ENCODE assay signal across 8 mouse cellular contexts in genomic region chr5:115134234-115135165, GRCm38 (mm10). TPM values are rescaled to one million over a fixed set of nuclear protein-coding genes. Genes with fewer than 3 reads are reported as not detected.
A peak's percentile ranks its signal among the peaks of the same experiment; 100 is the strongest.
DNase-seq lines count a peak whose midpoint lies in the region; ATAC-seq and TF ChIP-seq lines count a peak whose summit lies in the region.

TSS of gene Unc119b (minus strand) at chr5:115134975.

- TF ChIP-seq POLR2A in MEL (IDR thresholded peaks at IDR 0.05; ENCODE audit: control insufficient read depth in 1 of 2, insufficient read depth in 1 of 2, low read depth in 1 of 2, low read length in 2 of 2, poor library complexity in 1 of 2): peak; percentile 60 to 68; a peak in 3 of 4 replicates
- peak; percentile 53; the same call in 1 of the 2 replicates for TF ChIP-seq POLR2A in cerebellum, adult 2 months (IDR thresholded peaks at IDR 0.05; ENCODE audit: borderline replicate concordance, insufficient read depth, low read length)
- TF ChIP-seq POLR2A in lung, adult 2 months (IDR thresholded peaks at IDR 0.05; ENCODE audit: borderline replicate concordance, extremely low read depth, low read depth, low read length): peak; percentile 52; the same call in 1 of the 2 replicates

- TF ChIP-seq RAD21 in MEL (IDR thresholded peaks at IDR 0.05; ENCODE audit: low read depth, low read length): no peak

- TF ChIP-seq CTCF in MEL (IDR thresholded peaks at IDR 0.05 in 2 of 3, conservative IDR thresholded peaks at IDR 0.05 in 1 of 3; ENCODE audit: control insufficient read depth in 1 of 3, insufficient read depth in 1 of 3, low read depth in 2 of 3, low read length in 3 of 3, poor library complexity in 1 of 3, severe bottlenecking in 1 of 3): no peak
- no peak for TF ChIP-seq CTCF in cerebellum, adult 2 months (IDR thresholded peaks at IDR 0.05; ENCODE audit: borderline replicate concordance, insufficient read depth, low read depth, low read length)
- no peak for TF ChIP-seq CTCF in forebrain, postnatal 0 days (IDR thresholded peaks at IDR 0.05; ENCODE audit: low read depth)
- TF ChIP-seq CTCF in layer of hippocampus, adult 2 months (conservative IDR thresholded peaks at IDR 0.05): no peak
- TF ChIP-seq CTCF in lung, adult 2 months (IDR thresholded peaks at IDR 0.05; ENCODE audit: insufficient read depth, low read length): no peak

- H3K27me3 ChIP-seq in MEL (ENCODE audit: control insufficient read depth in 1 of 2, insufficient read depth in 2 of 2, low read length in 2 of 2): no peaks in the 10 kb centered on the region
- H3K27me3 ChIP-seq in cerebellum, adult 2 months (ENCODE audit: control insufficient read depth, insufficient read depth, low read length): no peaks in the 10 kb centered on the region
- H3K27me3 ChIP-seq in forebrain, postnatal 0 days (ENCODE audit: insufficient read depth, low read length): no peaks in the 10 kb centered on the region
- no peaks in the 10 kb centered on the region for H3K27me3 ChIP-seq in neural tube, embryonic 15.5 days (replicated peaks)

- peaks cover 9% of the 10 kb centered on the region for H3K79me2 ChIP-seq in MEL (ENCODE audit: control insufficient read depth, insufficient read depth, low read length, poor library complexity)

- H3K4me2 ChIP-seq in forebrain, postnatal 0 days (ENCODE audit: low read depth): peak within 1 kb of the TSS; percentile 91
- peak within 1 kb of the TSS; percentile 91 for H3K4me2 ChIP-seq in neural tube, embryonic 15.5 days

- intact Hi-C loops in heart, postnatal 36 days (cut with DNase I): loop anchor here (2.0 kb wide), 1 partner anchor 22 kb away; no protein-coding TSS in a partner anchor

- peak within 1 kb of the TSS; percentile 94 for H3K9ac ChIP-seq in MEL (ENCODE audit: control insufficient read depth, low read depth, low read length, poor library complexity, severe bottlenecking)
- peak within 1 kb of the TSS; percentile 80 for H3K9ac ChIP-seq in forebrain, postnatal 0 days
- H3K9ac ChIP-seq in neural tube, embryonic 15.5 days (replicated peaks): peak within 1 kb of the TSS; percentile 79

- peaks cover 0 to 7% of the 10 kb centered on the region in 2 experiments for H3K4me1 ChIP-seq in MEL (ENCODE audit: control insufficient read depth in 1 of 2, insufficient read depth in 2 of 2, low read length in 2 of 2)
- H3K4me1 ChIP-seq in cerebellum, adult 2 months (ENCODE audit: control insufficient read depth, insufficient read depth, low read length): peaks cover 8% of the 10 kb centered on the region
- H3K4me1 ChIP-seq in forebrain, postnatal 0 days (ENCODE audit: insufficient read depth): peaks cover 13% of the 10 kb centered on the region; the same call in 1 of the 2 replicates
- peaks cover 14% of the 10 kb centered on the region for H3K4me1 ChIP-seq in lung, adult 2 months (ENCODE audit: control insufficient read depth, insufficient read depth, low read length)
- H3K4me1 ChIP-seq in neural tube, embryonic 15.5 days: peaks cover 28% of the 10 kb centered on the region

- H3K27ac ChIP-seq in MEL (ENCODE audit: control insufficient read depth, low read depth, low read length): no peak within 1 kb of the TSS
- 0 out of 2 replicates have a peak within 1 kb of the TSS, but pooled peaks have one; percentile 8 for H3K27ac ChIP-seq in cerebellum, adult 2 months (ENCODE audit: insufficient read depth, low read length)
- peak within 1 kb of the TSS; percentile 62 for H3K27ac ChIP-seq in forebrain, postnatal 0 days (ENCODE audit: low read depth, low read length)
- H3K27ac ChIP-seq in layer of hippocampus, adult 2 months: peak within 1 kb of the TSS; percentile 85
- peak within 1 kb of the TSS; percentile 67 for H3K27ac ChIP-seq in neural tube, embryonic 15.5 days (replicated peaks)

- DNase-seq in MEL (ENCODE audit: low read depth, low spot score): peak; percentile 88
- peak; percentile 88 to 91 for DNase-seq in cerebellum, adult 2 months
- peak; percentile 87 for DNase-seq in forebrain, postnatal 0 days
- peak; percentile 92 to 93 for DNase-seq in heart, postnatal 36 days
- peak; percentile 88 to 89 for DNase-seq in layer of hippocampus, adult 2 months (ENCODE audit: low spot score in 2 of 2)
- peak; percentile 90 for DNase-seq in lung, adult 2 months
- DNase-seq in testis, postnatal 10 days (ENCODE audit: low spot score): peak; percentile 96

- no peak for TF ChIP-seq EP300 in MEL (IDR thresholded peaks at IDR 0.05; ENCODE audit: low read depth in 1 of 2, low read length in 2 of 2)

- H3K4me3 ChIP-seq in MEL (ENCODE audit: control insufficient read depth in 1 of 2, insufficient read depth in 1 of 2, low read depth in 2 of 2, low read length in 2 of 2): peak within 1 kb of the TSS; percentile 81 to 94
- H3K4me3 ChIP-seq in cerebellum, adult 2 months (replicated peaks; ENCODE audit: insufficient read depth, low read depth, low read length): peak within 1 kb of the TSS; percentile 81
- H3K4me3 ChIP-seq in forebrain, postnatal 0 days (ENCODE audit: low read depth, low read length): peak within 1 kb of the TSS; percentile 90
- H3K4me3 ChIP-seq in layer of hippocampus, adult 2 months: peak within 1 kb of the TSS; percentile 92
- H3K4me3 ChIP-seq in lung, adult 2 months (replicated peaks; ENCODE audit: extremely low read depth, low read depth, low read length): peak within 1 kb of the TSS; percentile 70
- peak within 1 kb of the TSS; percentile 83 for H3K4me3 ChIP-seq in neural tube, embryonic 15.5 days (replicated peaks)

- H3K9me3 ChIP-seq in MEL (replicated peaks; ENCODE audit: insufficient read depth, low read length): no peaks in the 10 kb centered on the region
- no peaks in the 10 kb centered on the region for H3K9me3 ChIP-seq in forebrain, postnatal 0 days (ENCODE audit: low read length)
- H3K9me3 ChIP-seq in neural tube, embryonic 15.5 days (replicated peaks): no peaks in the 10 kb centered on the region

- peak; percentile 97 for ATAC-seq in forebrain, postnatal 0 days
- ATAC-seq in neural tube, embryonic 15.5 days (ENCODE audit: low FRiP score): peak; percentile 96

- under 1% methylated on average over 75 of the region's 81 CpGs for WGBS in cerebellum, adult 2 months
- WGBS in forebrain, postnatal 0 days: under 1% methylated on average over 57 of the region's 81 CpGs
- WGBS in lung, adult 2 months: under 1% methylated on average over 79 of the region's 81 CpGs
- WGBS in neural tube, embryonic 15.5 days: under 1% methylated on average over 78 of the region's 81 CpGs

- H3K36me3 ChIP-seq in MEL (ENCODE audit: control insufficient read depth in 1 of 2, insufficient read depth in 2 of 2, low read length in 2 of 2): peaks cover 0 to 2% of the 10 kb centered on the region in 2 experiments; a peak in 3 of 4 replicates
- H3K36me3 ChIP-seq in forebrain, postnatal 0 days (ENCODE audit: insufficient read depth): peaks cover 5% of the 10 kb centered on the region
- H3K36me3 ChIP-seq in neural tube, embryonic 15.5 days: peaks cover 5% of the 10 kb centered on the region

TF ChIP-seq in MEL, 35 proteins besides CTCF, POLR2A, EP300 and RAD21:
- TF ChIP-seq SIN3A (IDR thresholded peaks at IDR 0.05; ENCODE audit: low read length) (peak; percentile 44), HCFC1 (IDR thresholded peaks at IDR 0.05; ENCODE audit: low read depth, low read length) (peak; percentile 40; the same call in 1 of the 2 replicates), MEF2A (IDR thresholded peaks at IDR 0.05; ENCODE audit: extremely low read depth, insufficient replicate concordance, low read depth, low read length, poor library complexity, severe bottlenecking) (no peak), MAZ (IDR thresholded peaks at IDR 0.05; ENCODE audit: low read depth, low read length) (no peak), NELFE (IDR thresholded peaks at IDR 0.05; ENCODE audit: low read depth, low read length) (peak; percentile 37), ZKSCAN1 (IDR thresholded peaks at IDR 0.05; ENCODE audit: low read depth, low read length) (no peak), CHD1 (IDR thresholded peaks at IDR 0.05; ENCODE audit: low read depth, low read length) (no peak), MAX (IDR thresholded peaks at IDR 0.05; ENCODE audit: low read length) (peak; percentile 73), NRF1 (IDR thresholded peaks at IDR 0.05; ENCODE audit: insufficient read depth, low read depth, low read length, poor library complexity, severe bottlenecking) (no peak), E2F4 (IDR thresholded peaks at IDR 0.05; ENCODE audit: borderline replicate concordance, low read depth, low read length) (no peak), TCF12 (IDR thresholded peaks at IDR 0.05; ENCODE audit: low read depth, low read length) (no peak), RCOR1 (IDR thresholded peaks at IDR 0.05; ENCODE audit: low read depth, low read length) (no peak), ZMIZ1 (IDR thresholded peaks at IDR 0.05; ENCODE audit: low read depth, low read length) (no peak)

RNA-seq across cellular contexts. Expression of gene Unc119b, which starts in this region (rescaled TPM):
- 15.8 and 18.6 TPM in 2 replicates for total RNA-seq in MEL (2012; rRNA removed)
- polyA plus RNA-seq in MEL (2012; ENCODE audit: insufficient read depth in 1 of 2, insufficient read length in 2 of 2, low read depth in 1 of 2, low replicate concordance in 2 of 2, missing spikeins in 1 of 2): 10 to 100 TPM in 1 of 2 experiments, not detected in 1; 25.7 TPM
- polyA plus RNA-seq in cerebellum, adult 2 months (2012; rRNA removed): 34.0 and 36.1 TPM in 2 replicates
- total RNA-seq in forebrain, postnatal 0 days (2014; rRNA removed): 24.7 and 27.2 TPM in 2 replicates
- polyA plus RNA-seq in forebrain, postnatal 0 days (2015; fragmentation: Nextera tagmentation; extraction: Ambion mirVana): 17.4 and 20.3 TPM in 2 replicates
- total RNA-seq in heart, postnatal 36 days (2021): 10 to 100 TPM; 17.7 to 21.3 TPM
- 10 to 100 TPM; 25.9 to 28.0 TPM for total RNA-seq in layer of hippocampus, adult 2 months (2021)
- 50.0 and 52.8 TPM in 2 replicates for polyA plus RNA-seq in lung, adult 2 months (2012; rRNA removed)
- polyA plus RNA-seq in neural tube, embryonic 15.5 days (2015; fragmentation: Nextera tagmentation; extraction: Ambion mirVana): 31.1 and 31.8 TPM in 2 replicates
